Mouse (Mus musculus): ENCODE measurements around the gene Nelfa. TPM values are rescaled to one million over a fixed set of nuclear protein-coding genes. Genes with fewer than 3 reads are reported as not detected.

The Nelfa gene
- polyA plus RNA-seq, 1 experiment from 2014 or later, result 67.7 TPM

- no peak overlapping the region for H3K9ac ChIP-seq
- H3K4me1 ChIP-seq, result no peaks in the 10 kb centered on the region
- no peak for ATAC-seq (ENCODE audit: insufficient number of reproducible peaks, insufficient read depth, low FRiP score, low TSS enrichment, low read depth)
- H3K36me3 ChIP-seq, result peaks cover 88% of the 10 kb centered on the region
- WGBS, result 94% methylated on average over 4 of the region's 4 CpGs
- no peak overlapping the region for H3K4me3 ChIP-seq
- no peak overlapping the region for H3K4me2 ChIP-seq
- no peaks in the 10 kb centered on the region for H3K27me3 ChIP-seq
- H3K27ac ChIP-seq, result no peak overlapping the region
- H3K9me3 ChIP-seq, result no peaks in the 10 kb centered on the region
These were observed 55.1 kb downstream of the Nelfa start for GRCm38 (mm10) chr5:33881118-33881517.

DNA sequence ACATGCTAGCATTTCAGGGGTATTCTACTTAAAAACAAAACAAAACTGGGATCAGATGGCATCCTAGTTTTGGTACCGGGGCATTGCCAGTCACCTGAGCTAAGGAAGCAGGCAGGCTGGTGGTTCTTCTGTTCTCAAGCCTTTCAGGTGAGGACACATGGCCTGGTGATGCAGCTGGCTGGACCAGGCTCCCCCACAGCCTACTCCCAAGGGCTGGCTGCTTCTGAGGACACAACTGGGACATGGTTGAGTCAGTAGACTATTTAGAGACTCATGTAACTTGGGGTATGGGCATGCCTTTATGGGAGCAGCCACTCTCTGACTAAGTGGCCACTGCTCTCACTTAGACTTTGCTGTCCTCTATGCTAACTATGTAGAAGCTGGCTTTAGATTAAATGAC, 60.7 kb downstream of the Nelfa start:
- no peak overlapping the region for H3K4me3 ChIP-seq
- ATAC-seq (ENCODE audit: insufficient number of reproducible peaks, insufficient read depth, low FRiP score, low TSS enrichment, low read depth), result no peak
- H3K9me3 ChIP-seq, result no peaks in the 10 kb centered on the region
- H3K27me3 ChIP-seq, result no peaks in the 10 kb centered on the region
- H3K4me1 ChIP-seq, result no peaks in the 10 kb centered on the region
- peaks cover 73% of the 10 kb centered on the region for H3K36me3 ChIP-seq
- H3K9ac ChIP-seq, result no peak overlapping the region
- no peak overlapping the region for H3K27ac ChIP-seq
- 95% methylated on average over 1 of the region's 1 CpGs for WGBS
- no peak overlapping the region for H3K4me2 ChIP-seq

DNA sequence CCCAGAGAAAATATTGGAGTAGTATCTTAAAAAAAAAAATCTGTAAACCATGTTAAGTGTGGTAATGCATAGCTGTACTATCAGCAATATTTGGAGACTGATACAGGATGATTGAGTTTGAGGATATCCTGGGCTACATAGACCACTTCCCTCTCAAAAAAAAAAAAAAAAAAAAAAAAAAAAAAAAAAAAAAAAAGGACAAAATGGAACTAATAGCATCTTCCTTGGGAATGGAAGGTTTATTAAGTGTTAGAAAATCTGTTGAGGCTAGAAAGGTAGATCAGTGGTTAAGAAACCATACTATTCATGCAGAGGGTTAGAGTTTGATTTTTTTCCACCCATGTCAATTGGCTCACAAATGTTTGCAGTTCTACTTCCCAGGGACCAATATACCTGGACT, 78.5 kb downstream of the Nelfa start:
- Histone ChIP-seq H3K9ac (no peak overlapping the region), H3K27me3 (no peaks in the 10 kb centered on the region), H3K36me3 (peaks cover 79% of the 10 kb centered on the region), H3K4me1 (no peaks in the 10 kb centered on the region), H3K4me3 (no peak overlapping the region), H3K9me3 (no peaks in the 10 kb centered on the region), H3K4me2 (no peak overlapping the region), H3K27ac (no peak overlapping the region)
- no peak for ATAC-seq (ENCODE audit: insufficient number of reproducible peaks, insufficient read depth, low FRiP score, low TSS enrichment, low read depth)

DNA sequence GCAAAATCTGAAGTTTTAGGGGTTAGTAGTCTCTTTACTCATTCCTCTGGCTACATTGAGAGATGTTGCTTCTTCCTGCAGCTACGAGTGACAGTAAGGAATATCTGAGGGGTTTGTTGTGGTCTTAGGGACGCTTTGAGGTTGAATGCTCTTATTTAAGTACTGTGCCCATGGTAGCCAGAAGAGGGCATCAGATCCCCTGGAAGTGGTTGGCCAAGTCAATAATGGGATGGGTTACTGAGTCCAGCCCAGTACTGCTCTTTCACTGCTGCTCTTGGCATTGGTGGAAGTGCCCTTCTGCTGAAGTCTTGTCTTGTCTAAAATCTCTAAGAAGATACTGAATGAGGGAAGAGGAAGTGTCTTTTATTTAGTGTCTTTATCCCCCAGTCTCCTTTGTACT, 82.2 kb downstream of the Nelfa start:
- H3K36me3 ChIP-seq, result peaks cover 61% of the 10 kb centered on the region
- H3K4me2 ChIP-seq, result no peak overlapping the region
- H3K9ac ChIP-seq, result no peak overlapping the region
- no peak for ATAC-seq (ENCODE audit: insufficient number of reproducible peaks, insufficient read depth, low FRiP score, low TSS enrichment, low read depth)
- no peaks in the 10 kb centered on the region for H3K4me1 ChIP-seq
- no peak overlapping the region for H3K4me3 ChIP-seq
- H3K27me3 ChIP-seq, result no peaks in the 10 kb centered on the region
- H3K9me3 ChIP-seq, result no peaks in the 10 kb centered on the region
- no peak overlapping the region for H3K27ac ChIP-seq
- 78% methylated on average over 2 of the region's 2 CpGs for whole genome bisulfite sequencing

DNA sequence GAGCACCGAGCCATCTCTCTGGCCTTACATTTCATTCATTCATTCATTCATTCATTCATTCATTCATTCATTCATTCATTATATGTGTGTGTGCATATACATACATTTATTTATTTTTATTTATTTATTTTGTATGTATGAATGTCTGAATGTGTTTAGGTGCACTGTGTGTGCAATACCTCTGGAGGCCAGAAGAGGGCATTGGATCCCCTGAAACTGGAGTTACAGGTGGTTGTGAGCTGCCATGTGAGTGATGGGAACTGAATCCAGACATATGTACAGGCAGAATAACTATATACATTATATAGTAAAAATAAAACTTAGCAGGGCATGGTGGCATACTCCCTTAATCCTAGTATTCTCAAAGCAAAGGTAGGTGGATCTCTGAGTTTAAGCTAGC, 83.1 kb downstream of the Nelfa start:
- Histone ChIP-seq H3K36me3 (peaks cover 52% of the 10 kb centered on the region), H3K27ac (no peak overlapping the region), H3K27me3 (no peaks in the 10 kb centered on the region), H3K9ac (no peak overlapping the region), H3K4me3 (no peak overlapping the region), H3K4me1 (no peaks in the 10 kb centered on the region), H3K4me2 (no peak overlapping the region), H3K9me3 (no peaks in the 10 kb centered on the region)
- WGBS, result 92% methylated on average over 1 of the region's 1 CpGs
- ATAC-seq (ENCODE audit: insufficient number of reproducible peaks, insufficient read depth, low FRiP score, low TSS enrichment, low read depth), result no peak

DNA sequence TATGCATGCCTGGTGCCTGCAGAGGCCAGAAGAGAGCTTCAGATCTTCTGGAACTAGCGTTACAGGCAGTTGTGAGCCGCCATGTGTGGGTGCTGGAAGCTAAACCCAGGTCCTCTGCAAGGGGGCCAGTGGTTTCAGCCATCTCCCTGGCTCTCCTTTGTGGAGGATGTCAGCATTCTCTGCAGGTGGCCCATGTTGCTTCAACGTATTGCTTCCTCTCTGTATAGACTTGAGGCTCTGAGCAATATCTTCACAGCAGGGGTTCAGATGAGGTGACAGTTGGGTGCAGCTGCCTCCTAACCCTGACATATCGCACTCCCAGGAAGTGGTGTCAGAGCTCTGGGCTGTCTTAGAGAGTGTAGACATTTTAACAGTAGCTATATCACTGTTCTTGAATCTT, 84.7 kb downstream of the Nelfa start:
- no peak for ATAC-seq (ENCODE audit: insufficient number of reproducible peaks, insufficient read depth, low FRiP score, low TSS enrichment, low read depth)
- Histone ChIP-seq H3K4me1 (no peaks in the 10 kb centered on the region), H3K27me3 (no peaks in the 10 kb centered on the region), H3K4me2 (no peak overlapping the region), H3K9ac (no peak overlapping the region), H3K4me3 (no peak overlapping the region), H3K27ac (no peak overlapping the region), H3K9me3 (no peaks in the 10 kb centered on the region), H3K36me3 (peaks cover 44% of the 10 kb centered on the region)
- WGBS, result 93% methylated on average over 4 of the region's 4 CpGs

Small RNAs within 50 kb of the gene (microRNA-seq; reads per million reads assigned to microRNA genes)
- gene Mir7024, result not detected

Other genes starting within 250 kb of the Nelfa start
- 24.6 and 32.5 TPM in 2 replicates for gene Fgfr3, start 214.7 kb downstream of the Nelfa start, polyA plus RNA-seq (2015; fragmentation: Nextera tagmentation; extraction: Ambion mirVana)
- gene Letm1, start 153.6 kb downstream of the Nelfa start, polyA plus RNA-seq (2015; fragmentation: Nextera tagmentation; extraction: Ambion mirVana), result 47.6 and 56.6 TPM in 2 replicates
- gene Nsd2, start 115.7 kb downstream of the Nelfa start, polyA plus RNA-seq (2015; fragmentation: Nextera tagmentation; extraction: Ambion mirVana), result 45.8 and 47.6 TPM in 2 replicates
- gene Gm1673, start 47.0 kb upstream of the Nelfa start, polyA plus RNA-seq (2015; fragmentation: Nextera tagmentation; extraction: Ambion mirVana), result 152 and 174 TPM in 2 replicates
- 0.28 and 0.30 TPM in 2 replicates for gene Nat8l, start 59.6 kb upstream of the Nelfa start, polyA plus RNA-seq (2015; fragmentation: Nextera tagmentation; extraction: Ambion mirVana)
- gene Poln, start 233.0 kb upstream of the Nelfa start, polyA plus RNA-seq (2015; fragmentation: Nextera tagmentation; extraction: Ambion mirVana), result 0.60 and 1.2 TPM in 2 replicates
- 40.8 and 41.9 TPM in 2 replicates for gene Haus3, start 233.1 kb upstream of the Nelfa start, polyA plus RNA-seq (2015; fragmentation: Nextera tagmentation; extraction: Ambion mirVana)